29 mouse cellular contexts compared by ENCODE assay signal in genomic region chr14:121395125-121395524, GRCm38 (mm10). TPM values are rescaled to one million over a fixed set of nuclear protein-coding genes. Genes with fewer than 3 reads are reported as not detected.
A peak's percentile ranks its signal among the peaks of the same experiment; 100 is the strongest.
DNase-seq lines count a peak whose midpoint lies in the region; ATAC-seq and TF ChIP-seq lines count a peak whose summit lies in the region.
"Had no signal": no experiment of that assay in that cellular context is flagged by ENCODE, and none has a peak within 500 bp of the region (broad histone marks: within the 10 kb centered on the region; RNA-seq: fewer than 3 reads in every experiment).

No protein-coding gene starts in this region.

- 82% methylated on average over 4 of the region's 4 CpGs for WGBS in kidney, postnatal 0 days
- WGBS in liver, embryonic 11.5 days: 79% methylated on average over 4 of the region's 4 CpGs

- no peak overlapping the region for H3K4me3 ChIP-seq in kidney, postnatal 0 days (replicated peaks; ENCODE audit: low read depth, low read length)
- no peak overlapping the region for H3K4me3 ChIP-seq in MEL (ENCODE audit: control insufficient read depth in 1 of 2, insufficient read depth in 1 of 2, low read depth in 2 of 2, low read length in 2 of 2)
- no peak overlapping the region for H3K4me3 ChIP-seq in liver, embryonic 11.5 days (ENCODE audit: low read depth, low read length)
- H3K4me3 ChIP-seq: embryonic facial prominence, embryonic 15.5 days; forebrain, embryonic 15.5 days; heart, embryonic 12.5 days; limb, embryonic 13.5 days; midbrain, embryonic 10.5 days; stomach, embryonic 15.5 days had no signal

- peak; percentile 73 for ATAC-seq in kidney, postnatal 0 days (replicated peaks; ENCODE audit: low FRiP score, low read depth)
- ATAC-seq in liver, embryonic 11.5 days (replicated peaks; ENCODE audit: low FRiP score): 0 out of 2 replicates have a peak, but pooled peaks have one; percentile 36
- peak; percentile 30; the same call in 1 of the 2 replicates for ATAC-seq in megakaryocyte, adult 5-6 weeks (ENCODE audit: poor library complexity, severe bottlenecking)
- ATAC-seq: CD4-positive, CD25-positive, alpha-beta regulatory T cell, adult 4 months; forebrain, embryonic 15.5 days had no signal

- no peak for TF ChIP-seq POLR2A in MEL (IDR thresholded peaks at IDR 0.05; ENCODE audit: control insufficient read depth in 1 of 2, insufficient read depth in 1 of 2, low read depth in 1 of 2, low read length in 2 of 2, poor library complexity in 1 of 2)

- no peak overlapping the region for H3K9ac ChIP-seq in kidney, postnatal 0 days (ENCODE audit: low read depth, low read length)
- H3K9ac ChIP-seq in MEL (ENCODE audit: control insufficient read depth, low read depth, low read length, poor library complexity, severe bottlenecking): no peak overlapping the region
- no peak overlapping the region for H3K9ac ChIP-seq in liver, embryonic 11.5 days (ENCODE audit: low read depth, low read length)
- H3K9ac ChIP-seq: embryonic facial prominence, embryonic 15.5 days; forebrain, embryonic 15.5 days; heart, embryonic 12.5 days; limb, embryonic 13.5 days; lung, embryonic 14.5 days; stomach, embryonic 15.5 days had no signal

- H3K4me2 ChIP-seq in kidney, postnatal 0 days (ENCODE audit: low read length): no peak overlapping the region
- no peak overlapping the region for H3K4me2 ChIP-seq in liver, embryonic 11.5 days
- H3K4me2 ChIP-seq: embryonic facial prominence, embryonic 15.5 days; forebrain, embryonic 15.5 days; heart, embryonic 12.5 days; limb, embryonic 13.5 days; lung, embryonic 14.5 days; stomach, embryonic 15.5 days had no signal

- no peak for TF ChIP-seq RAD21 in MEL (IDR thresholded peaks at IDR 0.05; ENCODE audit: low read depth, low read length)

- no peak for DNase-seq in kidney, postnatal 0 days (ENCODE audit: low spot score)
- no peak for DNase-seq in kidney, postnatal 25 days
- DNase-seq in MEL (ENCODE audit: low read depth, low spot score): peak; percentile 21
- no peak for DNase-seq in liver, embryonic 11.5 days (ENCODE audit: low spot score)
- no peak for DNase-seq in right cerebral cortex, postnatal 25 days
- DNase-seq in layer of hippocampus, postnatal 25 days (ENCODE audit: extremely low spot score in 1 of 2, low spot score in 1 of 2): no peak
- DNase-seq in right cerebral cortex, adult 2 months (ENCODE audit: low spot score in 2 of 2): no peak
- DNase-seq: adrenal gland, postnatal 14 days; cerebellum, adult 2 months; cerebellum, postnatal 25 days; gastrocnemius, postnatal 10 days; heart, adult 11 months; heart, postnatal 10 days; kidney, adult 11 months; kidney, postnatal 36 days; lung, embryonic 14.5 days; lung, postnatal 36 days; right cerebral cortex, postnatal 4 days; thymus, adult 2 months; thymus, postnatal 4 days had no signal

- no peaks in the 10 kb centered on the region for H3K4me1 ChIP-seq in kidney, postnatal 0 days (replicated peaks; ENCODE audit: insufficient read depth, low read length)
- H3K4me1 ChIP-seq in MEL (ENCODE audit: control insufficient read depth in 1 of 2, insufficient read depth in 2 of 2, low read length in 2 of 2): no peaks in the 10 kb centered on the region
- H3K4me1 ChIP-seq in liver, embryonic 11.5 days (replicated peaks; ENCODE audit: control insufficient read depth, insufficient read depth, low read length): no peaks in the 10 kb centered on the region
- H3K4me1 ChIP-seq: embryonic facial prominence, embryonic 15.5 days; forebrain, embryonic 15.5 days; heart, embryonic 12.5 days; limb, embryonic 13.5 days; midbrain, embryonic 10.5 days; stomach, embryonic 15.5 days had no signal

- H3K36me3 ChIP-seq in kidney, postnatal 0 days (ENCODE audit: insufficient read depth, low read length): no peaks in the 10 kb centered on the region
- no peaks in the 10 kb centered on the region for H3K36me3 ChIP-seq in MEL (ENCODE audit: control insufficient read depth in 1 of 2, insufficient read depth in 2 of 2, low read length in 2 of 2)
- H3K36me3 ChIP-seq in liver, embryonic 11.5 days (ENCODE audit: control insufficient read depth, insufficient read depth, low read length): no peaks in the 10 kb centered on the region
- H3K36me3 ChIP-seq: embryonic facial prominence, embryonic 15.5 days; forebrain, embryonic 15.5 days; G1E; heart, embryonic 12.5 days; limb, embryonic 13.5 days; midbrain, embryonic 10.5 days; stomach, embryonic 15.5 days had no signal

- H3K27ac ChIP-seq in kidney, postnatal 0 days: no peak overlapping the region
- no peak overlapping the region for H3K27ac ChIP-seq in MEL (ENCODE audit: control insufficient read depth, low read depth, low read length)
- H3K27ac ChIP-seq in liver, embryonic 11.5 days (ENCODE audit: low read depth, low read length): no peak overlapping the region
- H3K27ac ChIP-seq: embryonic facial prominence, embryonic 15.5 days; forebrain, embryonic 15.5 days; limb, embryonic 13.5 days; midbrain, embryonic 10.5 days; stomach, embryonic 15.5 days had no signal

- no peaks in the 10 kb centered on the region for H3K79me2 ChIP-seq in MEL (ENCODE audit: control insufficient read depth, insufficient read depth, low read length, poor library complexity)

- TF ChIP-seq EP300 in MEL (IDR thresholded peaks at IDR 0.05; ENCODE audit: low read depth in 1 of 2, low read length in 2 of 2): no peak

- no peaks in the 10 kb centered on the region for H3K27me3 ChIP-seq in kidney, postnatal 0 days (ENCODE audit: insufficient read depth, low read length)
- H3K27me3 ChIP-seq in MEL (ENCODE audit: control insufficient read depth in 1 of 2, insufficient read depth in 2 of 2, low read length in 2 of 2): peaks cover 0 to 1% of the 10 kb centered on the region in 2 experiments; a peak in 1 of 4 replicates
- H3K27me3 ChIP-seq in liver, embryonic 11.5 days (replicated peaks; ENCODE audit: control insufficient read depth, insufficient read depth, low read length): no peaks in the 10 kb centered on the region
- H3K27me3 ChIP-seq: embryonic facial prominence, embryonic 15.5 days; forebrain, embryonic 15.5 days; heart, embryonic 12.5 days; limb, embryonic 13.5 days; stomach, embryonic 15.5 days had no signal

- TF ChIP-seq CTCF in kidney, postnatal 0 days (IDR thresholded peaks at IDR 0.05; ENCODE audit: low read depth): no peak
- no peak for TF ChIP-seq CTCF in MEL (IDR thresholded peaks at IDR 0.05 in 2 of 3, conservative IDR thresholded peaks at IDR 0.05 in 1 of 3; ENCODE audit: control insufficient read depth in 1 of 3, insufficient read depth in 1 of 3, low read depth in 2 of 3, low read length in 3 of 3, poor library complexity in 1 of 3, severe bottlenecking in 1 of 3)

- H3K9me3 ChIP-seq in kidney, postnatal 0 days (replicated peaks; ENCODE audit: low read length): no peaks in the 10 kb centered on the region
- H3K9me3 ChIP-seq in MEL (replicated peaks; ENCODE audit: insufficient read depth, low read length): no peaks in the 10 kb centered on the region
- H3K9me3 ChIP-seq in liver, embryonic 11.5 days (ENCODE audit: control insufficient read depth, low read length): no peaks in the 10 kb centered on the region
- H3K9me3 ChIP-seq: embryonic facial prominence, embryonic 15.5 days; forebrain, embryonic 15.5 days; G1E; midbrain, embryonic 10.5 days; stomach, embryonic 15.5 days had no signal

TF ChIP-seq in MEL, 35 proteins besides CTCF, POLR2A, EP300 and RAD21:
- TF ChIP-seq E2F4 (IDR thresholded peaks at IDR 0.05; ENCODE audit: borderline replicate concordance, low read depth, low read length) (no peak), NELFE (IDR thresholded peaks at IDR 0.05; ENCODE audit: low read depth, low read length) (no peak), NRF1 (IDR thresholded peaks at IDR 0.05; ENCODE audit: insufficient read depth, low read depth, low read length, poor library complexity, severe bottlenecking) (no peak)

RNA-seq across cellular contexts. Expression of gene Stk24, which starts 15.3 kb away (rescaled TPM):
- polyA plus RNA-seq in kidney, postnatal 0 days (2015; fragmentation: Nextera tagmentation; extraction: Ambion mirVana): 33.2 and 36.6 TPM in 2 replicates
- 60.5 and 62.5 TPM in 2 replicates for total RNA-seq in MEL (2012; rRNA removed)
- 10 to 100 TPM in 1 of 2 experiments, not detected in 1; 79.3 TPM for polyA plus RNA-seq in MEL (2012; ENCODE audit: insufficient read depth in 1 of 2, insufficient read length in 2 of 2, low read depth in 1 of 2, low replicate concordance in 2 of 2, missing spikeins in 1 of 2)
- 51.3 and 58.2 TPM in 2 replicates for polyA plus RNA-seq in liver, embryonic 11.5 days (2014; fragmentation: Nextera tagmentation; extraction: Ambion mirVana)
- total RNA-seq in megakaryocyte, adult 5-6 weeks (2015): 143 and 146 TPM in 2 replicates
- total RNA-seq in megakaryocyte, adult 5-6 weeks (2017): 105 and 124 TPM in 2 replicates
- total RNA-seq in layer of hippocampus, postnatal 25 days (2021): 10 to 100 TPM; 57.2 to 57.3 TPM
